Mouse (Mus musculus): ENCODE results near the gene AL731706.1. TPM values are rescaled to one million over a fixed set of nuclear protein-coding genes. Genes with fewer than 3 reads are reported as not detected.
"Not testable (repeated sequence)": the region's sequence is repeated elsewhere in the genome, so short reads cannot be mapped to it uniquely, and the experiment has no call there.

Gene AL731706.1
- 10 to 100 TPM; 12.4 to 16.2 TPM for total RNA-seq (2021)
- 0.15 and 0.55 TPM in 2 replicates for polyA plus RNA-seq (2012; rRNA removed)
- long read RNA-seq, transcript AL731706.1-201 (3 exons, 944 nt), result major isoform, 19 of 19 reads
- long read RNA-seq, partial matches to known transcripts, result 0 of 19 reads
- long read RNA-seq, other reads (novel, unspliced or antisense), result 0 of 19 reads

DNA sequence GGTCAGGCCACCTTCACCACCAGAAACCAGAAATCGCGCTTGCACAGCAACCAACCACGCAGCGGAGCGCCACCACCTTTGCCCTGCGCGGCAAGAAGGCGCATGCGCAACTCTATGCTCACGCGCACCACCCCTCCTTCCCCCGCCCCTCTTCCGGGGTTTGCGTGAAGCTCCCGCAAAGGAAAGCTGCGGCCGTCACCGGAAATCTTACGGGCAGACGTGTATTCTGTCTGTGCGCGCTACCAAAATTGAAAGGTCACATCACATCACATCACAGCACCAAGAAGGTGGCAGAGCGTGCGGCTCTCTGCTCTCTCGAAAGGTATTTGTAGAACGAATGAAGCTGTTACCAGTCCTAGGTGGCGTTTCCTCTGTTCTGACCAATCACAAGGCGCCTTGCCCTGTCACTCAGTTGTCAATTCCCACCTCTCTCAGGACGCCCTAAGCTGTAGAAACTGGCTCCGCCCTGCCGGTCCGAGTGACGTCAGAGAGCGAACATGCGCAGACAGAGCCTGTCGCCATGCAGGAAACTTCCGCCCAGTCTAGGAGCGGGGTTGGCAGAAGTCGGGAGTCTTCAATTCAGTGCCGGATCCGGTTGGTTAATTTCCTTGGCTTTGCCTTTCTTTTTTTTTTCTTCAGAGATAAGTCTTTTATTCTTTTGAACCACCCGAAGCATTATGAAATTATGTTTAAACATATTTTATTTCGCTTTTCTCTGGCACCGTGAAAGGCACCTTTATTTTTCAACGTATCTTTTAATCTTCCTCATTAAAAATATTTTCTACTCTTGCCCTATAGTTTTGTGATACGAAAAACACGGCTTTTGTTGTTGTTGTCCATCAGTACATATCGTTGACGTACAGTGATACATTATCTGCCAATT is at the start of gene AL731706.1, which contains the start of the genes Slx4ip and Mkks:
Gene AL731706.1, minus strand, starts transcription at position 322 of the 883 bp plus-strand sequence.
Gene Slx4ip, plus strand, starts transcription at position 151 of the 883 bp plus-strand sequence.
Gene Mkks, minus strand, starts transcription at position 322 of the 883 bp plus-strand sequence.
- peak; percentile 99 for DNase-seq

DNA sequence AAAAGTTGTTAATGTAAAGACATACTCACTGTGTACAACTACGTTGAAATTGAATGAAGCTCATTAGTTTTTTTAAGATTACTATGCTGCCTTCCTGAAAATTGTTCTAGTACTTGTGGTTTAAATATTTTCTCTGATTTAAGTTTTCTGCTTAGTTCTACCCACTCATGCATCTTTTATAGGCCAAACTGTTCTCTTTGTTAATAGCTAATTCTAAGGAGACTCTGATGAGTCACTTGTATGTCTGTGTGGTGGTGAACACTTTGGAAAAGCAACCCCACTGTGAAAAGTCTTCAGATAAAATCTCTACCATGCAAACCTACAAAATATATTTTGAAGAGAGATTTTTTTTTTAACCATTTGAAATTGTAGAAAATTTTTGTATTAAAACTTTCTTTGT is 47.1 kb upstream of the AL731706.1 start:
- no peak for DNase-seq

DNA sequence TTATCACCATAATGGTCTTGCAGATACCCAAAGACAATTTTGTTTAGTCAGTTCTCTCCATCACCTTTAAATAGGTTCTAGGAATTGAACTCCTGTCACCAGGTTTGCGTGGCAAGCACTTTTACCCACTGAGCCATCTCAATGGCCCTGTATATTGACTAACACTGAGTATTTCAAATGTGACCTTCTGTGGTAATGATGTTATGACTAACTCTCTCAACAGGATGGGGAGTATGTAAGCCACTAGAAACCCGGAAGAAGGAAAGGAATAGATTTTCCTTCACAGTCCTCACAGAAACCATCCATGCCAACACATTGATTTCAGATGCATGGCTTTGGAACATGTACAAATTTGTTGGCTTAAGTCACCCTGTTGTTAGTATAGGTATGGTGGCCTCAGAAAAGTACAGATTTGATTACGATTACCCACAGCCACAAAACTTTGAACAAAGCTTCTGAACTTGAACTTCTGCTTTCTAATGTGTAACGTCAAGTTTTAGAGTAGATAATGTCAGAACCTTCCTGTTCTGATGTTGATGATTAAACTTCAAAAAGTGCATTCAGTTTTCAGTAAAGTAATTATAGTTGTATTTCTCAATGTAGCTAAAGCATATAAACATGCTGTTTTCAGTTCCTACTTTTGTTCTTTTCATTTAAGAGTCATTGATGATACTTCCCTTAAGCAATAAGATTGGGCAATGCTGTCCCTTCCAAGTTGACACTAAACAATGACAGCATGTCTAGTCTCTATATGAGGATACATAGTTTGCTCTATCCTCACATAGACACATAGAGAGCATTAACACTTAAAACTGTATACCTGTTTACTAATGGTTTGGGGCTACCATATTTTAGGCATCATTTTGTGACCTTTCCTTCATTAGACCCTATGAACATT is 45.5 kb upstream of the AL731706.1 start:
- DNase-seq, result no peak

DNA sequence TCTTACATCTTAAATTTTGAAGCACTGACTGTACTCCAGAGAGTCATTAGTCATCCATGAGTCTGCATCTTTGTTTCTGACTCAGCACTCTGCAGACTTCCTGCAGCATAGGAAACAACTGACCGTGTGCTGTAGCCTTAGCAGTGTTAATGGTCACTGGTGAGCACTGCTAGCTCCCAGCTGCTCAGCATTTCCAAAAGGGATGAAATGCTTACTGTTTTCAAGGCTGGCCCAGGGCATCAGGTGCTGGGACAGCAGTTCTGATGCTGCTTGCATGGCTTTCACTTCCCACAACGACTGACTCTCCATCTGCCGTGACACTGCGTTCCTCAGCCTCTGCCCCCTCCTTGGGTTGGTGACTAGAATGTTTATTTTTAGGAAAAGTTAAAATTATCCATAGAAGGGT is 29.8 kb upstream of the AL731706.1 start:
- peak; percentile 56 for DNase-seq

DNA sequence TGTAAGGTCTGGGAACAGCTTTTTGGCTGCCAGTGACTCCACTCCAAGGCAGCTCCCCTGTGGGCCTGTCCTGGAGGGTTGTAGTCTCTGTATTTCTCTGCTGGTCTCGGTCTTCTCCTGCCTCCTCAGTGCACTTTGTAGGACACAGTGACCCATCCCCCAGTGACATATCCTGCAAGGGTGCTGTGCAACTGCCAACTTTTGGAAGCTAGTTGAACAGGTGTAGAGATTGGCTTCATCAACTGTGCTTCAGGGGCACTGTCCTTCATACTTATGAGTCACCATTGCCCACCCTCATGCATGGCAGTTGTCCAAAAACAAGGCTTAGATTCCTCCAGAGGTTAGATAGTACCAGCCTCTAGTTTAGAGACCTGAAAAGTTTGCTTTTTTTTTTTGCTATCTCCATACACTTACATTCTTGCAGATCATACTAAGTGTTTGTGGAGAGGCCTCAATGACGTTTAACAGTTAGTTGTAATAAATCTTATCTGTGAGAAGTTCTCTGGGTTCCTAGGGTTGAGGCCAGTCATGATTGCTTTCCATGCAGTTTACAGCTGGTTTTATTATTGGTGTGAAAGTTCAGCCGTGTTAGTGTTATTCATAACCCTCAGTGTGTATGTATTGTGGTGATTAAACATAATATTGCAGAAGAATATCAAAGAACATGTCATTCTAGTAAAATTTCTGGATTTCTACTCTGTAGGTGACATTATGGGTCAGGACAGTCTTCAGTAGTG is 29.2 kb upstream of the AL731706.1 start:
- DNase-seq, result peak; percentile 18

DNA sequence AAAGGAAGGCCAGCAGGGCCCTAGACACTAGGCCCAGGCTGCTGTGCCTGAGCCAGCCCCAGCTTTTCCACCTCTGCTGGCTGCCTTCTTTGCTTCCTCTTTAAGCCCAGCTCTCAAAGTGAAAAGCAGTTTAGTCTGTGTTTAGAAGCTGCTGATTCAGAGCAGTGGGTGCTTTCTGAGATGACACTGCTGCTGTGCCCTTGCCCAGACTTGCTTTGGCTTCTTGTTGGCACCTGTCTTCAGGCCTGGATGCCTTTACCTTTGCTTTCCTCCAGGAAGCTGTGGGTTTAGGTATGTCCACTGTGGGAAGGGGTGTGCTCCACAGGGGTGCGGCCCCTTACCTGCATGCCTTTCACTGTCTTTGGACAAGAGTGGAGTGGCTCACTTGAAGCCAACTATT is 28.2 kb upstream of the AL731706.1 start:
- DNase-seq, result no peak

DNA sequence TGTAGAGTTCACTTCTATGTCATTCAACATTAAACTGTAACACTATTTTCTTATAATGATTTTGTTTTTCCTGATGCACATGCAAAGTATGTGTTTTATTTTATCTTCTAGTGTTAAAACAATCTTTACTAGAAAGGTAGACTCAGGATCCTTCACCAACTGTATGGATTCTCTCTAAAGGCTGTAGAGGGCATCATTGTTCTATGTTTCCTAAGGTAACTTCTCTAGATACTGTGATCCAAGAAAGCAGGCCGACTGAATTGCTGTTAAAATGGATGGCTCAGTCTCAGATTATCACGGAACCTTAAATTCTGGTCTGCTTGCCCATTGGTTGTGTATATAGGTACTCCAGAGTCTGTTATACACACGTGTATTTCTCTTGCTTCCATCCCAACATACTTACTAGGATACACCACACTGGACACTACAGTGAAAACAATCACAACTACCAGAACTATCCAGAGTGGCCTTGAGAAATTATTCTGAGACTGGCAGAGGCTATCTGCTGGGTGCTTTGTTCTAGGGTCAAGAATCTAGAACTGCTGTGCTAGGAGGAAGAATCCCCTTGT is 23.2 kb upstream of the AL731706.1 start:
- no peak for DNase-seq

DNA sequence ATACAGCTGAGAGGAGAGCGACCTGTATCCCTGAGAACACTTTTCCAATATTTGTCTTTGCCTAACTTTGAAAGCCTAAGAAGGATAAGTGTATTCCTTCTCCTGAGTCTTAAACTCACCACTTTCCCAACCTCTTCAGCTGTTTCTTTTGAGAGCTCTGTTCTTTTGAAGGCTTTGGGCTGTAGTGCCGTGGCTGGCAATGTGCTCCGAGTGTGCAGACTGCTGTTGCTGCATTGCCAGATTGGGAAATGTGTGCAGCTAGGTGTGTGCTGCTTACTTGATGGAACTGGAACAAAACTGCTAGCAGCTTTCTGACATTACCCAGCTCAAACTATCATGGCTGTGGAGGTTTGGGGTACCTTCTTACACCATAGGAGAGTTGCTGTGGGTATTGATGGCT is 21.8 kb upstream of the AL731706.1 start:
- DNase-seq, result no peak

DNA sequence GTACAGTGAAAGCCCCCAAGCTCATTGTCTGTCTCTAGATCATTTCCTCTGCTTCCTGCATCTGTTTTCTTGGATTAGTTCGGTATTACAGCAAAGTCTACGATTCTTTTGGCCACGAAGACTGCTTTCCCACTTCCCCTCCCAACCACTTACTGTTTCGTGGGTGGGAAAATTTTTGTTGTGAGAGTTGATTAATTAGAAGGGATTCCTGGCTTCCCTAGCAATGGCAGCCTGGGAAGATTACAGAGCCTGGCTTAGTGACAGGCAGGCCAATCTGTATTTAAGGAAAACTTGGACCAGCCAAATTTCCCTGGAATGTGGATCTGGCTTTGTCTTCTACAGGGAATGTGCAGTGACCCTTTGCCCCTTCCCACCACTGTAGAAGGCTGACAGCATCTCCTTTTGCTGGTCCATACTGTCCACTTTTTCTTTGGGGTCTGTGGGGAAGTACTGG is 20.8 kb upstream of the AL731706.1 start:
- peak; percentile 8 for DNase-seq

DNA sequence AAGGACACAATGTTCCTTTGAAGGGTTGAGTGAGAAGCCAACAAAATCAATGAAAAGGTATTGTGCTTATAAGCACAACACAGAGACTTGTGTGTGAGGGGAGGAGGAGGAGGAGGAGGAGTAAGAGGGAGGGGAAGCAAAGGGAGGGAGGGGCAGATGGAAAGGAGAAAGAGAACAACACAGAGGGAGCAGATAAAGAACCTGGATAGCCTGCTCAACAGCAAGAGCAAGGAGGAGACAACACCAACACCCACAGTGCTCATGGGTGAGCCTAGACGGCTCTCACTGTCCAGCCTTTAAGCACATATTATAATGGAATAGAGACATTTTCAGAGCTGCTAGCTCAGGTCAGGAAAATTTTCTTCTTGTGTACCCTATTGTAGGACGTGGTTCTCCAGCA is 18.1 kb upstream of the AL731706.1 start:
- no peak for DNase-seq

DNA sequence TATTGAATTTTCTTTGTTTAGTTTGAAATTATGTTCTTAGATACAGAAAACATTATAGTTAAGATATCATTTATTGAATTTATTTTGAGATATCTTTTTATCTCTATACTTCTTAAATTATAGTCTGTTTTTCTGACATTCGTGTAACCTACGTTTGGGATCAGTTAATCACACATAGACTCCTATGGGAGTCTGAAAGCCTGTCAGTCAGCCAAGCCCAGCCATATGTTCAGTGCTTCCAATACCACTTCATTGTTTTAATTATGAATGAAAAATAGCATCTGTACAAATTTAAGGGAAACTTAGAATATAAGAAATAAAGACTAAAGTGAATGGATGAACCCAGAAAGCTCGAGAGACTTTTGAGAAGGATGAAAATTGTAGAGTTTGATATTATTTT is 17.4 kb upstream of the AL731706.1 start:
- DNase-seq, result no peak

DNA sequence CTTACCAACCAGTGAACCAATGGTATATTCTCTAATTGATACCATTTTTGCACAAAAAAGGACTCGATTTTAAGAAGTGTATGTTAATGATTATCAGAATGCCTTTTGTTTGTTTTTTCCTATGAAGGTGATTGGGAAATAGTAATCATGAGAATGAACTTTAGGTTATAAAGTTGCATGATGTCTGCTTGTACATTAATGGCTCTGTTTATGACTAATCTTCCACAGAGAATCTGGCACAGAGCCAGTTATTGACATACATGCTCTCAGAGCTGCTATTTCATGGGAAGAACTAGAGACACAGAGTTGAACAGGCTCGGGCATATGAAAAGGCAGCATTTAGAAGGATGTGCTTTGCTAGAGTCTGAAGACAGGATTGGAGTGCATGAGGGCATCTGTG is 4.9 kb upstream of the AL731706.1 start:
- DNase-seq, result no peak

DNA sequence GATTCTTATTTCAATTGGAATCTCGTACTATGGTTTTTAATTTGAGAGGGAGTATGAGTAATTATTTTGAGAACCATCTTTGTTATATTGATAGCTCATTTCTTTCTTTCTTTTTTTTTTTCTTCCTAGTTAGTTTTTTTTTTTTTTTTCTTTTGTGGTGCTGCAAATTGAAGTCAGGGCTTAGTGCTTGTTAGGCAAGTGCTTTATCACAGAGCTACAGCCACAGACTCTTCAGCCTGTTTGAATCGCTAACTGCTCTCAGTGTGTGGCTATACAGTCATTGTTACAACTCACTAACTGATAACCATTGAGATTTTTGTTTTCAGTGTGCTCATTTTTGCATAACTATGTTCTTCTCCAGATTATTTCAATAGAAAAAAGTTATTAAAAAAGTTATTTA is 3.3 kb upstream of the AL731706.1 start:
- DNase-seq, result no peak

DNA sequence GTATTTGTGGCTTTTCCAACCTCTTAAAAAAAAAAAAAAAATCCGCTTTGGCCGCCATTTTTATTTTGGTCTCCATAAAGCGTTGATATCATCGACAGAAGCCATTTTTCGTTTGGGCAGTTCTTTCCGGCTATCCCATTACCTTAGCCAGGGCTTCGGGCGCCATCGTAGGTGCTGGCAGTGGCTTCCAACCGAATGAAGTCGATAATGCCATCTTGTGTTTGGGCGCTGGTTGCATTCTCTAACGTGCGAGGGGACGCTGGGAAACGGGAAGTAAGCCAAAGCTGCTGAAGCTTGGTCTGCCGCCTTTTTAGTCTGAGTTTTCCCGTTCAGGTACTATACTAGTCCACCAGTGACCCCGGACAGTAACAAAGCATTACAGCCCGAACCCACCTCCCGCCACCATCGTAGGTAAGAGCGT is 772 bp upstream of the AL731706.1 start:
- peak; percentile 96 for DNase-seq

DNA sequence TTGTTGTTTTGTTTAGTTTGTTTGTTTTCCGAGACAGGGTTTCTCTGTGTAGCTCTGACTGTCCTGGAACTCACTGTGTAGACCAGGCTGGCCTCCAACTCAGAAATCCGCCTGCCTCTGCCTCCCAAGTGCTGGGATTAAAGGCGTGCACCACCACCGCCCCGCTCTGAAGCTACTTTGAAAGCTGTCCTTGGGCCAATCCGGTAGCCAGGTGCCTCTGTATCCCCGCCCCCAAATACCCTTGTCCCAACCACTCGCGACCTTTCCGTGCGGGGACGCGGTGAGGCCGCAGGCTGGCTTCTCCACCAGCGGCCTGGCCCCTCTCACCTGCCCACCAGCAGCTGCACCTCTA is 497 bp downstream of the AL731706.1 start:
- DNase-seq, result not testable (repeated sequence)

DNA sequence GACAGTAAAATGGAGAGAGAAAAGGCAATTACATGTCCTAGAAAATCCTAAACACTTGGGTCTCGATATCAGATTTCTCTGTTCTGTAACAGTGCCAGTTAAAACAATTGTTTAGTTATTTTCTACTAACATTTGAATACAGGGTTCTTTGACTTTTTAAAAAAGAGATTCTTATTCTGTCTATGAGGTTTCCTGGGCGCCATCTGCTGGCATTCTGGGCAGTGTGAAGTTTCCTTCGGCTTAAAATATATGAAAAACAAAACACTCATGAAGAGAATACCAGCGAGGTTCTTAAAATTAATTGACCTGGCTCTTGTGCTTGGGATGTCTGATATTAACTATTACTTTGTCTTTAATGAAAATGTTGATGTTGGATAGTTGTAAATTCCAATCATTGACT is 4.3 kb downstream of the AL731706.1 start:
- DNase-seq, result no peak

DNA sequence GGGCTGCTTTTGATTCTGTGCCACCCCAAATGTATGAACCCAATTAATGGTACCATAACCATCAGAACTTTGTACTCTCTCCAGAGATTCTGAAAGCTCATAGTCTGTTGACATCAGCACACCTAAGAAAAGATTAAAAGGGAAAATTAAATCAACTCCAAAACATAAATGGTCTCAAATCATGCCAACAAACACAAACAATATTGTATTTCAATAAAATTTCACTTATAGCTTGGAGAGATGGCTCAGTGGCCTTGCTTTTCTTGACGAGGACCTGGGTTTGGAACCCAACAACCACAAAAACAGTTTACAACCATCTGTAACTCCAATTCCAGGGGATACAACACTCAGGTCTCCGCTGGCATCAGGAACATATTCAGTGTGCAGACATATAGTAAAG is 5.6 kb downstream of the AL731706.1 start, which contains the start of gene AL731706.2:
Gene AL731706.2, minus strand, starts transcription at position 101 of the 400 bp plus-strand sequence.
- no peak for DNase-seq

DNA sequence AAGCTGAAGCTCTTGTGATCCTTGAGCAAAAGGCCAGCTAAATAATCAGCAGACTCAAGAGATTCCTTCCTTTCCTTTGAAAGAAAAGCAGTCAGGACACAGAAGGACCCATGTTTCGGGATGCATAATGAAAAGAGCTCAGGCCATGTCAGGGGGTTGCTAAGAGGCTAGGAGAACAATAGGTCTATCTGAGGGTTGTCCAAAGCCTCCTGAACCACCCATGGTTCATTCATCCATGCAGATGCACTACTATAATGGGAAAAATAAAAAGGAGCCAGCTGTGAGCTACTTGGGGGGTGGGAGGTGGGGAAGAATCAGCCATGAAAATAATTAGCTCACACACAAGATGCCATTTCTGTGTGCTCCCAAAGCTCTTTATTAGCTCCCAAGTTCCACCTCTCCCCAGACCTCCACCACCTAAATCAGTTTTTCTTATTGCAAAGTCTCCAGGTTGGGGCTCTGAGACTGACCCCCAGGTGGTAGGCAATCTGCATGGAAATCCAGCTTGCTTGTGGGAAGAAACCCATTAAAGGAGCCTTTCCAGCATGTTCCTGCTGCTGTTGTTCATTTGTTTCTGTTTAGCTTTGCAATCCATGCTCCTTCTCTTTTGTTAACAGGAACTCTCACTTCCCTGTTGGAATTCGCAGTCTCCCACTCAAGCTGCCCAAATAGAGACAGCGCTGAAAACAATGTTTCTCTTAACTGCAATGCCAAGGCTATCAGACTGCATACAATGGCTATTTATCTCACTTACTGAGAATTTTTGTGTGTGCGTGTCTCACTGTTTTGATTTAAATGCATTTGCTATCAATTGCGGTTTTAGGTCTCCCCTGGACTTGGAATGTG is 36.4 kb downstream of the AL731706.1 start:
- DNase-seq, result no peak

DNA sequence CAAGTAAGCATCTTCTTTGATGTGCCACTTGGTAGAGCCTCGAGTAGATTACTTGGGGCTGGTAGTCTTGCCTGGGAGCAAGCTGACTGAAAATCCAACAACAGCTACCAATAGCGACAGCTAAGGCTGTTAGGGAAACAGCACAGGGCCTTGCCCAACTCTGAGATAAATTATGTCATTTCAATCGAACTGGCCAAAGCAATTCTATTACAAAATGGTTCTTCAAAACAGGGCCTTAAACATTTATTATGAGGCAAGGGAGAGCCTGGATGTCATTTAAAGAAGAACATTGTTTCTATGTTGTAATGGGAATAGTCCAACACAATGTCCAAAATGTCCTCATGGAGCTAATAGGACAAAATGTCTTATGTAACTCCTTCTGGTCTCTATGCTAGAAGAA is 40.8 kb downstream of the AL731706.1 start:
- no peak for DNase-seq

DNA sequence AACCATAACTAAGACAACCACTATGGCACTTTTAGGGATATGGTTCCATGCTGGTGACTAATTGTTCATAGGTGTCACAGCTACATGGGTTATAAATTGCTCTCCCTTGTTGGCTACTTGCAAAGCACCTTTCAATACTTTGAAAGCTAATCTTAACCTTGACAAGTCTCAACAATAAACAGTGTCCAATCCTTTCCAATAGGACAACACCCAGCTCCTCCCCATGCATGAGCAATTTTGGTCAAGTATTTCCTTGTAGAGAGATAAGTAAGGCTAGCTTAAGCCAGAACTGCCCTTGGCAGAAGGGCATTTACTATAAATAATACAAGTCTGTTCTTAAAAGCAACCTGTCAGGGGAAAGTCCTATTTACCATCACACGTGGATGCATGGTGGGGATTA is 53.2 kb downstream of the AL731706.1 start:
- peak; percentile 38 for DNase-seq
